Mouse (Mus musculus): Measurements from ENCODE around the gene 4931409K22Rik. TPM values are rescaled to one million over a fixed set of nuclear protein-coding genes. Genes with fewer than 3 reads are reported as not detected.

Gene 4931409K22Rik
- polyA plus RNA-seq (2015; fragmentation: Nextera tagmentation; extraction: Ambion mirVana), result not detected in 2 replicates

DNA sequence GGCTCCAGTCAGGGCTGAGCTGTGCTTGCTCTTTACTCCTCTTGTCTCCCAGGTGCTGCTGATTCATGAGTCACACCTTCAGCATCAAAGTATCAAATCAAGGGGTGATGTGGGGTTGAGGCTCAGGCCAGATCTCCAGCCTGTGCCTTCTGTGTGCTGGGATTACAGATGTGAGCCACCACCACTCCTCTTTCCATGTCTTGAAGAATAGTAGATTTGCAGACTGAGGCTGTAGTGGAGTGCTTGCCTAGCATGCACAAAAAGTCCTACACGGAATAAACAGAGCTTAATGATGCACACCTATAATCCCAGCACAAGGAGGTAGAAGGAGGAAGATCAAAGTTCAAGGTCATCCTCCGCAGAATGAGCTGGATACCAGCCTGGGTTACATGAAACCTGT lies at the start of gene 4931409K22Rik:
TSS of gene 4931409K22Rik (minus strand) at position 101 of the 400 bp plus-strand sequence.
- DNase-seq (ENCODE audit: low spot score), result no peak

DNA sequence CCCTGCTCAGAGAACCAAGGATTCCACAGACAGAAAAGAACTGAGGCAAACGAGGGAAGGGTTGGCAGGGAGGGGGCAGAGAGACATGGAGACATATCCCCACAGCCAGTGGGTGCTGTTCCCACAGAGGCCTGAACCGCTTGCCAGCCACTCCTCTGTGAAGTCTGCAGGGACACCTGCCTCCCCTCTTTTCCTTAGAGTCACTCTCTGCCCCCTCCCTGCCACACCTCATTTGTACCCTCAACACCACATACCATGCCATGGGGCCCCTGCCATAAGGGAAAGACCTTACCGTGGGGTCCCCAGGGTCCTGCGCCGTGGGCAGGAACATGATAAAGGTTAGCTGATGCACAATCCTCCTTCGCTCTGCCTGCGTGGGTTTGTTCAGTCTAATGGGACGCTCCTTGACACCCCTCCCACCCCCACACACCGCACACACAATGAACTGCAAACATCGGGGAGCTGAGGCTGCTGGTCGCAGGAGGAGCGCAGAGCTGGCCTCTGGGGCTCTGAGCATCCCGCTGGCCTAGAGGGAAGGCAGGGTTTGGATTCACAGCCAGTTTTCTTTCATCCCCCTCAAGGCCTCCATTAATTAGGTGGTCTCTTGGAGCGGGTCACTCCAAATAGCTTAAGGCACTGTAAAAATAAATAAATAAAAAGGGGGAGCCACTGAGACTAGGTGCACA lies 49.5 kb upstream of the 4931409K22Rik start:
- DNase-seq (ENCODE audit: low spot score), result no peak

DNA sequence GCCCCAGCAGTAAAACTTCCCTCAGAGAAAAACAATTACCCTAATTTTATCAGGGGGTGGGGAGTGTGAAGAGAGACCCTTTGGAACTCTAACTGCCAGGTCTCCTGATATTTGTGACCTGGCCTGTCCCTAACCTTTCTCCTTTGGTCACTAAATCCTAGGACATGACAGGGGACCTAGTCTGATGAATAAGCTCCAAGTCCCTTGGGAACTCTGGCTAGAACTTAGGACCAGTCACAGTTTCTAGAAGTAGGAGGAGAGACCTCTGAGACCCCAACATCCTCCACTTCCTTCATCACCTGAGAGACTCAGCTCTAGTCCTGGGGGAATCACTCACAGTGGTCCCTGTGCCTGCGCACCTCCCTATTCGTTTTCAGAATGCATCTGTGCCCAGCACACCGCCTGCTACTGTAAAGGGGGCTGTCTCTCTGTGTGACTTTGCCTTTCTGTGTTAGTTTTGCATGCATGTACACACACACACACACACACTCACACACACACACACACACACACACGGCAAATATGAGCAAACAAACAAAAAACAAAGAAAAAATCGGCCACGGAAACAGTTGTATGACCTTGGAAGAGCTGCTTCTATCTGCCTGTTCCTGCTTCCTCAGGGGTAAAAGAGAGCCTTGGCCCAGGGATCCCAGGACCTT lies 48.8 kb upstream of the 4931409K22Rik start:
- DNase-seq (ENCODE audit: low spot score), result no peak

DNA sequence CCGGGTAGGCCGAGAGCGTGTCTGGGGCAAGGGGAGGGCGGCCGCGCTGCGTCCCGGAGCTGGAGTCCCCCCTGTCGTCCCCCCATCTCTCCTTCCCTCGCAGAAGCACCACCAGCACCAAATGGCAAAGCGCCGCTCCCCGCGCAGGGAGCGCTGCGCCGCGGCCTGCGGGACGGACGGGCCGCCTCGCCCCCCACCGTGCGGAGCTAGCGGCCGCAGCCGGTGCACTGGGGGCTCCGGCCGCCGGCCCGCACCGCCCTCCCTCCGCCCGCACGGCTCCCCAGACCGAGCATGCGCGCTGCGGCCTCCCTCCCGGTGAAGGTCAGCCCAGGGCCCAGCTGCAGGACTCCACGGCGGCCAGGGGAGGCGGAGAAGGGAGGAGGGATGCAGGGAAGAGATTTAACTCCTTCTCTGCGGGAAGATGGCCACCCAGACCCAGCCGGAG lies 48.1 kb upstream of the 4931409K22Rik start:
- DNase-seq (ENCODE audit: low spot score), result no peak

DNA sequence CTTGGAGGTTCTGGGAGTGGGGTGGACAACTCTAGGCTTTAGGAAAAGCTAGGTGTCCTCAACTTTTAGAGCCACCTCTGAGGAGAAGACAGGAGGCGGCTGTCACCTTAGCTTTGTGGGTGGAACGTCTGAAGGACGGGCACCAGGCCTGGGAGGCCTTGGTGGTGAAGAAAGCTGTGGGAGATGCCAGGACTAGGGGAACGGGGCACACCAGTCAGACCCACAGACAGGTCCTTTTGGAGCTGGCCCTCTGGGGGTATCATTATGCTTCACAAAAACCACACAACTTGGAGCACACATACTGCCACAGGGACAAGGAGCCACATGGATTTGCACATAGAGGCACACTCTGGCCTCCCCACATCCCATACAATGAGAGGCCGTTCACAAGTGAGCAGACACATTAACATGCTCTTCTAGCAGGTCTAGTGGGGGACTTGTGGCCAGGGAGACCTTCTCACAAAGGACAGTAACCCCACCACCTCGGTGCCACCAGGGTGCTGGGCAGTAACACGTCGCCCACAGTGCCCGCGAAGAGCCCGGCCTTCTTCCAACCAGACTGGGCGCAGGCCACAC lies 47.6 kb upstream of the 4931409K22Rik start:
- no peak for DNase-seq (ENCODE audit: low spot score)

DNA sequence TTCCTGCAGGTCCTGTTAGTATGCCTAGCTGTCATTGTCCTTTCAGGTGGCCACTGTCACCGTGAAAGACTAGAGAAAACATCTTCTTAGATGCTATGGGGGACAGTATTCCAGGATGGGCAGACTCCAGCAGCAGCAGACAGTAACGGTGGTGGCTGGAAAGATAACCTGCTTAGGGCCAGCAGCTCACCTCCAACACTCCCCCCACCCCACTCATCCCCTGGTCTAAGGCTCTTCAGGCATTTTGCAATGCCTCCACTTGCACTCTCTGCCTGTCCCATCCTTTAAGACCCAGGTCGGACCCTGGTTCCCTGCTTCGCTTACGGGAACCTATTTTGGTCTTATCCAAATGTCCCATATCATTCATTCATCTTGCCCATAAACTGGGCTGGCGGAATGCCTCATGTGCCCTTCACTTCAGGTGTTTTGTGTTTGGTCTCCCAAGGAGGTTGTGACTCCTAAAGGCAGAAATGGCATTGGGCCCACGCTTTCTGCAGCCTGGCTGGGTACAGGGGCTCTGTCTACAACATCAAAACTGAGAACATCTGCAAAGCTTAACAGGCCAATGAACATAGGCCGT lies 46.9 kb upstream of the 4931409K22Rik start:
- DNase-seq (ENCODE audit: low spot score), result no peak

DNA sequence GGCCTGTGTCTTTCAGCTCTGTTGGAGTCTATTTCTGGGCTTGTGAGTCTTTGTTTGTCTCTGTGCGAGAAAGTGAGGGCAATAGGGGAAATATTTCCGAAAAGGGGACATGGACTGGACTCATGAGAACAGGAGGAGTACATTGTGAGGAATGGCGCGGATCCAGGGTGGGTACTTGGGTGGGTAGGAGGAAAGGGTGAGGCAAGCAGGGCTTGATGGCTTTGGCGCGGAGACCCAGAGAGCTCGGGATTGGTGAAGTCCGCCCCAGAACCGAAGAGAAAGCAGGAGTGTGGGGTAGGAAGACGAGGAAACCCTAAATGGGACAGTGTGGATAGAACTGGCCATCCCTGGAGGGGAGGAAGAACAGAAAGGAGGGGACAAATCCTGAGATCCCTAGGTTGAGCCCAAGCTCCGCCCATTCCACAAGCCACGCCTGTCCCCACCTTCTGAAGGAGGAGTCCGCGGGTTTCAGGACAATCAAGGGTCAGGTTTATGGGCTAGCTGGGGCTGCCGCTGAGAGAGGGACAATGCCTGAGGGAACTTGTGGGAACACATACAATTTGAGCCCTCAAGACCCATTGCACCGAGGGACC lies 46.2 kb upstream of the 4931409K22Rik start:
- DNase-seq (ENCODE audit: low spot score), result no peak

DNA sequence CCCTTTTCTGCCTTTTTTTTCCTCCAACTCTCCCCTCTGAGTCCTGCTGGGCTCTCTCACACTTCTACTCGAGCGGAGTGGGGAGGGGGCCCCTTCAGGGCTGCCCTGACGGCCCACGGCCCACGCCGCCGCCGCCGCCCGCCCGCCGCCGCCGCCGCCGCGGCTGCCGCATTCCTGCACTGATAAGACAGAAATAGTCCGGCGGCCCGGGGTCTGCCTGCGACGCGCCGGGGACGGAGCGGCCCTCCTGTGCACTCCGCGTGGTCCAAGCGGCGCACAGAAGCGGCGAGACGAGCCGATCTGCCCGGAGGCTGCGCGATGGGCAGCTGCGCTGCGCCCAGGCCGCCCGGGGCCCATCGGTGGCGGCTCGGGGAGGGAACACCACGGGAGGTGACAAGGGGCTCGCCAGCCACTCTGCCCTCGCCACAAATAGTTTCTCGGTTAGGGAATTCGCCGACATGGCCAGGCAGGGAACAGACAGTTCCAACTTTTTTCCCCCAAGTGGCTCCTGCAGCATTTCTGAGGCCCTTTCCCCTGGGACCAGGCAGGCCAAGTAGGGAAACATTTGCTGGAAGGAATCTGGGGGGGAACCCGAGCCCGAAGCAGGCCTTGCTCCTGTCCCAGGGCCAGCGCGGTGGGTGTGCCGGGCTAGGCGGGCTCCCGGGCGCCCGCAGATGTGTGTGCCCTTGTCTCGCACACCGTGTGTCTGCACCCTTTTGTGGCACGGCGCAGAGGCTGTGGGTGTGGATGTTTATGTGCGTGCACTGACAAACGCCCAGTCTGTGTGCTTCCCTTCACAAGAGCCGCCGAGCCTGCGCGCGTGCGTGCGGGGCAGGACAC lies 45.5 kb upstream of the 4931409K22Rik start:
- DNase-seq (ENCODE audit: low spot score), result no peak

DNA sequence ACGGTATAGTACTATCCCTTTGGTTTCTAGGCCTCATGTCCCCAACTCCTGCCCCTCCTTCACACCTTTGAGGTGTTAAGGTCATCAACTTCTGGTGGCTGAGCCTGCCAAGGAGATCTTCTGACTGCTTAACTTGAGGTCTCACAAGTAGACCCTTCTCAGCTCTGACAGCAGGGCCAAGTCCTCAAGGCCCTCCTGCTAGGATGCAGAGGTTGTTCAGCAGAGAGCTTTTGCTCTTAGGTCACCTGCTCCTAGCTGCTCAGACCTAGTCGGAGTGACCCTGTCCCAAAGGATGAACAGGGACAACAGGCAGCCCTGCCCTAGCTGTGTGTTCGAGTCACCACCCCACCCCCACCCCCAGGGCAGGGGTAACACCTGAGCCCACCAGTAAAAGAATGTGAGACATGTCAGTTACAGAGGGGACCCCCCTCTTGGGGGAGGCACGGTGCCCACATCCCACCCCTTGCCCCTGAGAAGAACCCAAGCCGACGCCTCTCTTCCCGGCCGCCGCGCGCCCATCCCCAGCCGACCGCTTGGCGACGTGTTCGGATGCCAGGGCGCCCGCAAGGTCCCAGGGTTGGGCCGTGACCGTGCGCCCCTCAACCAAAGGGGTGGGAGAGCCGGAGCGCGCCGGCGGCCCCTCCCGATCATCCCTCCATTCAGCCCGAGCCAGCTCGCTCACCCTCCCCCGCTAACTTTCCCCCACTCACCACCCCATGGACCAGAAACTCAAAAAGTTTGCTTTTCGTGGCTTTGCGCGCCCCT lies 44.6 kb upstream of the 4931409K22Rik start:
- DNase-seq (ENCODE audit: low spot score), result no peak

DNA sequence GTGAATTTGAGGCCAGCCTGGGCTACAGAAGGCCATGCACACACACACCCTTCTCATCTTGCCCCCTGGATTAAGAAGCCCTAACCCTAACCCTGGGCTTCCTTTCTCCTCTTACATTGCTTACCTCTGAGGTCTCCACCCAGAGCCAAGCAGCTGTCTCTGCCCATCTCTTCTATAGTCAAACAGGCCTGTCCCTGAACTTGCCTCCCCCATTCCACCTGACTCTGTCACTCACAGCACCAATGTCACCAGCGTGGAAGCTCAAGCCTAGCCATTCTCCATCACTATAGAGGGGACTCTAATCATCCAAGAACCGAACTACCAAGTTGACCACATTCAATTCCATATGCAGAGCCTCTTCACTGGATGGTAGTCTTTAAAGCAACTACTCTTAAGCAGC lies 43.6 kb upstream of the 4931409K22Rik start:
- no peak for DNase-seq (ENCODE audit: low spot score)

DNA sequence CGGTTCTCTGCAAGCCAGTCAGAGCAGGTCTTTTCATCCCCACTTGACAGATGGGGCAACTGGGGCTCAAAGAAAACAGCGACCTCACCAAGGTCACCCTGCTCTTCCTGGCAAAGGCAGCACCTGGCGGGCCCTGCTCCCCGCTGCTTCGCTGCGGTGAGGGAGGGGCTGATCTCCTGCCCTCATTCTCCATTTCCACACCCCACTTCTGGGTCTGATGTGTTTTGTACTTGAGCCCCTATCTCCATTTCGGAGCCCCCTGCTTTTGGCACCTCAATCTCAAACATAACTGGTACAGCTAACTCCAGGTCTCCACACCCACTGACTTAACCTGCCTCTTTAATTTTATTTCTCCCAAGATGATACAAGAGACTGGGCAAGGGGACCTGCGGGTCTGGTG lies 42.5 kb upstream of the 4931409K22Rik start:
- DNase-seq (ENCODE audit: low spot score), result no peak

DNA sequence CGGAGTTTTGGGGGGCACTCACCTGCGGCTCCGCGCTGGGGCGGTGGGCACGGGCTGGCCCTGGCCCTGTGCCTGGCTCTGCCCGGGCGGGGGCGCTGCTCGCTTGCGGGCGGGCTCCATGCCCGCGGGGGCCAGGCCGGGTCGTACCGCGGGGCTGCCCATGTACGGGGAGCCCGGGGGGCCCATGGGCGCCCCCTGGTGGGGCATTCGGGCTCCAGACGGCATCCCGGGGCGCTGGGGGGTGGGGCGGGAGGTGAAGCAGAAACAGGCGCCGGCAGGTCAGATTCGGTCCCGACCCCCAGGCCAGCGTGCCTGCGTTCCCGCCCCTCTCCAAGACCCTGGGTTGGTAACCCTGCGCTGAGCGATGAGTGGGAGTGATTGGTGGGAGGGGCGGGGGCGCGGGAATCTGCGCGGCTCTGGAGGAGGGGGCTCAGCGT lies 42.0 kb upstream of the 4931409K22Rik start:
- DNase-seq (ENCODE audit: low spot score), result peak; percentile 76

DNA sequence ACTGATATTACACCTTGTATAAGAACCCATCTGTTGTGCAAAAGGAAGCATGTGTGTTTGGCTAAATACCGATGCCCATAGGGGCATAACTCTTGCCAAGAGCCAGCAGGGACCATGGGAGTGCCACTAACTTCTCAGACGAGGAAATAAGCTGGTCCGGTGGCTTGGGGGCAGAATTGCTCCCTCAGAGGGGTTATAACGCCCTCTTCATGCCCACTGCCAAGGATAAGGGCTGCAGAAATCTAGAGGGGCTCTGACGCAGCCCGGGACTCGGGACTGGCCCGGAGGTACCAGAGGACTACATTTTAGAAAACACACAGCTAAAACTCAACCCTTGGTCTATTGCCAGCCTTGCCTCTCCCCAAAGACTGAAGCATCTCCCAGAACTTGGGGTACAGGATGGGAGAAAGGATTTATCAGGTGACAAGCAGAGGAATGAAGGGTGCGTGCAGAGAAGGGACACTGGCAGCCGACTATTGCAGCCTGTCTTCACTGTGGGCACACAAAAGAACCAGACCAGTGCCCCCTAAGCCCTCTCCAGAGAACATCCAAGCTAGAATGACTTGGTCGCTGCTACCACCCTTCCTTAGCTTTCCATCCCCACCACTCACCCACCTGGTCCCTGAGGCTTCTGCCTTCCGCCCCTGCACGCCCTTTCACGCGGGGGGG lies 41.4 kb upstream of the 4931409K22Rik start:
- DNase-seq (ENCODE audit: low spot score), result no peak

DNA sequence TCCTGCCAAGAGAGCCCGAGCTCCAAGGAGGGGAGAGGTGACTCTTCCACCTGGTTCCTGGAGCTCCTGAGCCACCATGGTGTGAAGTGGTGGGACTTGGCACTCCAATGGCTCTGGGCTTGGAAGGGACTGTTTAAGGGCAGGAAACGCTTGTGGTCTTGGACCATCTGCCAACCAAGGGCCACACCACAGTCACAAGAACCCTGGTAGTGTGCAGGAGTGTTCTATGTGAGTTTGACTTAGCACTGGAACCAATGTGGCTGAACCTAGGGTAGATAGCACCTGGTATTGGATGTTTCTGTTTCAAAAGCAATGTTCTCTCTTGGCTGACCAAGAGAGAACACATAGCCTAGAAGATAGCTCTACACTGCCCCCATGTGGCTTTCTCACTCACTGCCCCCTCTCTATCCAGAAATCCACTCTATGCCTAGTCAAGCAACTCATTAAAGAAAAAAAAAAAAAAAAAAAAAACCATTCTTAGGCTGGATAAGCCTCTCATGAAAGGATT lies 40.7 kb upstream of the 4931409K22Rik start:
- peak; percentile 74 for DNase-seq (ENCODE audit: low spot score)

DNA sequence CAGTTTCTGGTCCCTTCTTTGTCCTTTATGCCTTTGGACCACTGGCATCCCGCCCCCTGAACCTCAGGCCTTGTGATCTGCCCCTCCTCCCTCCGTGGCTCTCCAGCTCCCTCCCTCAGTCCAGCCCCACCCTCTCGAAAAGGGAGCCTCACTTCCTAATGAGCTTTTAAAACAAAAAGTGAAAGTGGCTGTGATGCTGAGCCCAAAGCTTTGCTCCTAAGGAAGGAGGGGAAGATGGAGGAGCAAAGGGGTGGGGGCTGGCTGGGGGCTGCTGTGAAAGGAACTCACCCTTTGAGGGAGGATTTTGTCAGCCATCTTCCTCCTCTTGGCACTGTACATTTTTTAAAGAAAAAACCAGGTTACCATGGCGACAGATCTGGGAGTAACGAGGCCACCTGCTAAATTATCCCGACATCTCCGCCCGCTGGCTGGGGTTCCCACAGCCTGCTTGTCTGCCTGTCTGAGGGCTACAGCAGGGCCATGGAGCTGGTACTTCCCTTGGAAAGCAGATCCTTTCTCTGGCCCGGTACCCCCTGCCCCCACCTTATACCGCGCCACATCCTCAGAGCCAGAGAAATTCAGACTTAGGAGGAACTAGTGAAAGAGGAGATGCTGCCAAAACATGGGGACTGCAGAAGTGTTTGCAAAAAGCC lies 40.0 kb upstream of the 4931409K22Rik start:
- DNase-seq (ENCODE audit: low spot score), result no peak

DNA sequence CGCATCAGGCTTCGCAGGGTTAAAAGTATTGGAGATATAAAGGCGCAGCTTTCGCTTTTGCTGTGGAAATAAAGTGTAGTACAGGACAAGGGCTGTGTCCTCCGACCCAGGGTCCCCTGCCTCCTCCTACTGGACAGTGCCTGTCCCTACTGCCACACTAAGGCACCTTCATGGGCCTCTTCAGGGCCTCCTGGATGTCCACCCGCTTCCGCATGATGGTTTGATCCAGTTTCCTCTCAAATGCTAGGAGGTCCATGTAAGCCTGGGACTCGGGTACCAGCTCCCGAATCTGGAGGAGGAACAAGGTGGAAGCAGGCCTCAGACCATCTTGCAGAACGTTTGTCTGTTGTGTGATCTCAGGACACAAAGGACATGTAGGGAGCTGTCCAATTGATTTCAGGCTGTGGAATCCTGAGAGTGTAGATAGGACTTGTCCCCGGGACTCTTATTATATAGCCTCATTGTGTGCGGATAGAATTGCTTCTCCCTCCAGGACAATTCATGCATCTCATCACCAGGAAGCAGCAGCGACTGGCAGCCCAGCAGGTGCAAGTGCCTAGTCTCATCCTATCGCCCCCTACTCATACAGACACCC lies 39.3 kb upstream of the 4931409K22Rik start:
- no peak for DNase-seq (ENCODE audit: low spot score)

DNA sequence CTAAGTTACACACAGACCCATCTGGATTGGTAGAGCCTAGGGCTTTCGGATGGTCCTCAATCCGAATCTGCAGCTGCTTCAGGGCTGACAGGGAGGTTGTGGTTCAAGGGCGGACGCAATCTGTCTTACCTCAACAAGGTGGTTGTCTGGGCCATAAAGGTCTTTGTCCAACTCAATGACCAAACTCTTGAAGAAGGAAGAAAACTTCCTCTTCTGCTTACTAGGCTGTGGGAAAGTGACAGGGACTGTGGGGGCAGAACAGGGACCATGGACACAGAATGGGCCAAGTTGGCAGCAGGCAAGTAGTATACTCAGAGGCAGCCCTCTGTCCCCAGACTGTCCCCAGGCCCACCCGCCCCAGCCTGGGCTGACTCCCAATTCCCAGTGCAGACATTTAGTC lies 38.7 kb upstream of the 4931409K22Rik start:
- no peak for DNase-seq (ENCODE audit: low spot score)

DNA sequence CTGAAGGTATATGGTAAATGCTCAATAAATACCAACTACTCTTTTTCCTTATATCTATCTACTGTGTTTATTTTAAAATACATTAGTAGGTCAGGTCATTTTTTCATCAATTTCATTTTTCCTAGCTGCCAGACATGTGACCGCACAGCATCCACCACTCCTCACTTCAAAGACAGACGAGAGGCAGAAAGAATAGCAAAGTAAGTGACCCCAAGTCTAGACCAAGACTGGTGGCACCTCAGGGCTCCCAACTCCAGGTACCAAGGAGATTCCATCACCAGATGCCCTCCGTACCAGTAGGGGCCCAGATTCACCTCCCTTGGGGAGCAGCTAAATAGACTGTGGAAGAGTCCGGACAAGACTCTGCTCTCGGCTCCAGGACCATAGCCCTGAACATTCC lies 37.7 kb upstream of the 4931409K22Rik start:
- no peak for DNase-seq (ENCODE audit: low spot score)
